Mouse (Mus musculus): Measurements from ENCODE around the gene Brpf3. TPM values are rescaled to one million over a fixed set of nuclear protein-coding genes. Genes with fewer than 3 reads are reported as not detected.
"Not testable (repeated sequence)": the region's sequence is repeated elsewhere in the genome, so short reads cannot be mapped to it uniquely, and the experiment has no call there.

Brpf3 gene
- polyA plus RNA-seq, 1 experiment from 2014 or later = 5.2 TPM

DNA sequence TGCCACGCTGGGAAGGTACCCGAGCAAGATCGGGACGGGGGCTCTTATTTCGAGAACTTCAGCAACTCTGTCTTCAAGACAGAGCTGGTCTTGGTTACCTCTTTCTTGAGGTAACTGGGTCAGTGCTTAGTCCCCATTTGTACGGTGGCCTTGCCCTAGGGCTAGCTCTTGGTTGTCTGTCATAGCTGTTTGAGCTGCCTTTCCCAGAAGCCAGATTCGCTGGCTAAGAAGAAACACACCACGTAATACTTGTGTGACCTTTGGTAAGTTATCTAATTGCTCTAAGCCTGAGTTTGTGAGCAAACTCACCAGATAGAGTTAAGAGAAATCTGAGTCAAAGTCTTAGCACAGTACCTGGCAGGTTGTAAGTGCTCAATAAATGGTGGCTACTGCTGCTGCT lies 7.8 kb downstream of the Brpf3 start:
- Histone ChIP-seq H3K4me2 (replicated peaks; ENCODE audit: low read depth) (no peak overlapping the region), H3K36me3 (ENCODE audit: control insufficient read depth, insufficient read depth, low read length) (peaks cover 12% of the 10 kb centered on the region), H3K9me3 (ENCODE audit: control insufficient read depth, low read length) (no peaks in the 10 kb centered on the region), H3K4me3 (ENCODE audit: low read depth, low read length) (no peak overlapping the region), H3K27ac (replicated peaks) (peak overlapping the region; percentile 24; the same call in 1 of the 2 replicates), H3K9ac (ENCODE audit: low read length) (no peak overlapping the region), H3K4me1 (replicated peaks; ENCODE audit: control insufficient read depth, insufficient read depth) (no peaks in the 10 kb centered on the region; the same call in 1 of the 2 replicates), H3K27me3 (ENCODE audit: control insufficient read depth, insufficient read depth, low read length) (no peaks in the 10 kb centered on the region)
- DNase-seq (ENCODE audit: low spot score) = peak; percentile 29
- TF ChIP-seq EP300 (optimal IDR thresholded peaks at IDR 0.05) = no peak
- TF ChIP-seq CTCF (IDR thresholded peaks at IDR 0.05; ENCODE audit: low read depth) = no peak
- 92% methylated on average over 8 of the region's 8 CpGs for WGBS
- peak; percentile 56 for ATAC-seq (ENCODE audit: low FRiP score, low TSS enrichment)

DNA sequence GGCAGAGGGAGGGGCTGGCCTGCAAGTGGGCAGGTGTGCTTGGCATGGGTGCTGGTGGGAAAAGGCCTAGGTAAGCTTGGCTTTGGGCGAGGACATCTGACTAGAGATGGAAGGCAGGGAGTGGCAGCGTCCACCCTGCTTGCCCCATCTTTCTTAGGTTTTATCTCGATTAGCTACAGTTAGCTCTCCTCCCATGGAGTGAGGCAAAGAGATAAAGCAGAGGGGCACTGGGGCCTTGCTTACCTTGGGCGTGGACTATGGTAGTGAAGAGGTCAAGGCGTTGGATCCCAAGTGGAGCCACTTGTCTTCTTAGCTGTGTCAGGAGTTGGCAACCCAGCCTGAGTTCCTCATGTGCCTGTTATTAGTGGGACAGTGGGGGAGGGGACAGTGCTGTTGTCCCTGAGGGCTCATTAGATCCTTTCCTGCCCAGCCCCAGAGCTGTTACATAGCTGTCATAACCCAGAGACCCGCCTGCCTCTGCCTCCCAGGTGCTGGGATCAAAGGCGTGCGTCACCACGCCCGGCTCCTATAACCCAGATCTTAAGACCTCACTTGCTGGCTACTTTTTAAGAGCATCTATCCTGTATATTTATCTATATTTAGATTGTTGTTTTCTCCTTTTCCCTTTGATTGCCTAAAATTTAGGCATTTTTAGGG lies 8.4 kb downstream of the Brpf3 start:
- WGBS = 88% methylated on average over 10 of the region's 10 CpGs
- H3K9ac ChIP-seq (ENCODE audit: low read length) = no peak overlapping the region
- 0 out of 2 replicates have a peak overlapping the region, but pooled peaks have one; percentile 4 for H3K27ac ChIP-seq (replicated peaks)
- peaks cover 12% of the 10 kb centered on the region for H3K36me3 ChIP-seq (ENCODE audit: control insufficient read depth, insufficient read depth, low read length)
- peak; percentile 22 for ATAC-seq (ENCODE audit: low FRiP score, low TSS enrichment)
- no peaks in the 10 kb centered on the region for H3K9me3 ChIP-seq (ENCODE audit: control insufficient read depth, low read length)
- H3K4me1 ChIP-seq (replicated peaks; ENCODE audit: control insufficient read depth, insufficient read depth) = no peaks in the 10 kb centered on the region; the same call in 1 of the 2 replicates
- no peak overlapping the region for H3K4me2 ChIP-seq (replicated peaks; ENCODE audit: low read depth)
- no peak overlapping the region for H3K4me3 ChIP-seq (ENCODE audit: low read depth, low read length)
- TF ChIP-seq CTCF (IDR thresholded peaks at IDR 0.05; ENCODE audit: low read depth) = no peak
- TF ChIP-seq EP300 (optimal IDR thresholded peaks at IDR 0.05) = no peak
- H3K27me3 ChIP-seq (ENCODE audit: control insufficient read depth, insufficient read depth, low read length) = no peaks in the 10 kb centered on the region
- DNase-seq (ENCODE audit: low spot score) = peak; percentile 41

DNA sequence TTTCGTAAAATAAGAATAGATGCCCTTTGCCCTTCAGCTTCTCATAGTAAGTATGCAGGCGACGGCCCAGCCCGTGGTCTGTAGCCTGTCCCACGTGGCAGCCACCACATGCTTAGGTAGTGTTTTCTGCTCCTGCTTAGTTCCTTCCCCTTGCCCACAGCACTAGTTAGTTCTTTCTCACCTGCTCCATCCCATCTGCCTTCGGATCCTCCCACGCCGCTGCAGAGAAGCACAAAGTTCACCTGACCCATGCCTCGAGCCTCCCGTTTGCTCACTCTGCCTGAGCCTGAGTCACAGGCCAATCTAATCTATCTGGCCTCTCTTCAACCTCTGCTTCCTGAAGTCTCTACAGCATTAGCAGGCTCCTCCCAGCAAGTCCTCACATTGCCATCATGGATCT lies 11.5 kb downstream of the Brpf3 start:
- peak; percentile 82 for ATAC-seq (ENCODE audit: low FRiP score, low TSS enrichment)
- H3K27me3 ChIP-seq (ENCODE audit: control insufficient read depth, insufficient read depth, low read length) = no peaks in the 10 kb centered on the region
- H3K9me3 ChIP-seq (ENCODE audit: control insufficient read depth, low read length) = no peaks in the 10 kb centered on the region
- peaks cover 6% of the 10 kb centered on the region; the same call in 1 of the 2 replicates for H3K36me3 ChIP-seq (ENCODE audit: control insufficient read depth, insufficient read depth, low read length)
- no peak for TF ChIP-seq EP300 (optimal IDR thresholded peaks at IDR 0.05)
- no peak for TF ChIP-seq CTCF (IDR thresholded peaks at IDR 0.05; ENCODE audit: low read depth)
- 83% methylated on average over 10 of the region's 10 CpGs for WGBS
- no peaks in the 10 kb centered on the region; the same call in 1 of the 2 replicates for H3K4me1 ChIP-seq (replicated peaks; ENCODE audit: control insufficient read depth, insufficient read depth)
- no peak overlapping the region for H3K27ac ChIP-seq (replicated peaks)
- no peak overlapping the region for H3K4me3 ChIP-seq (ENCODE audit: low read depth, low read length)
- no peak overlapping the region for H3K4me2 ChIP-seq (replicated peaks; ENCODE audit: low read depth)
- peak; percentile 74 for DNase-seq (ENCODE audit: low spot score)
- no peak overlapping the region for H3K9ac ChIP-seq (ENCODE audit: low read length)

DNA sequence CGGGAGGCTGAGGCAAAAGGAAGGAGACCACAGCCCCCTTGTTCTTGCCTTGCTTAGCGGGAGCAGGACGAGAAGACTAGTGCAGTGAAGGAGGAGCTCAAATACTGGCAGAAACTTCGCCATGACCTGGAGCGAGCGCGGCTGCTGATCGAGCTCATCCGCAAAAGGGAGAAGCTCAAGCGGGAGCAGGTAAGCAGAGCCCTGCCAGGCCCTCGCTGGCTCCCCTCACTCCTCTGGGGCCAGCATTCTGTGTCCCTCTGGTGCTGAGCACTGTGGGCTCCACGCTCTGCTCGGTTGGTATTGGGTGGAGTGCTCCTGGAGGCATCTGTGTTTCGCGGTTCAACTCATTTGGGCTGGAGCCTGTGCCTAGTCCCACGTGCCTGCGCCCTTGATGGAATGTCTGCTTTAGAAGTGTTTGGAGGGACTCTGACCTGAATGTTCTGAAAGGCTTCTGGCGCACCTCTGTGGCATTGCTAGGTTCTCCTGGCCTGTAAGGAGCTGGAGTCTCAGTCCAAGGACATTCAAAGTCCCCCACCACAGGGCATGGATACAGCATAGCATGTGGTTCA lies 13.7 kb downstream of the Brpf3 start:
- peaks cover 24% of the 10 kb centered on the region for H3K36me3 ChIP-seq (ENCODE audit: control insufficient read depth, insufficient read depth, low read length)
- no peak overlapping the region for H3K4me2 ChIP-seq (replicated peaks; ENCODE audit: low read depth)
- ATAC-seq (ENCODE audit: low FRiP score, low TSS enrichment) (no peak), DNase-seq (ENCODE audit: low spot score) (no peak)
- H3K27me3 ChIP-seq (ENCODE audit: control insufficient read depth, insufficient read depth, low read length) = no peaks in the 10 kb centered on the region
- H3K27ac ChIP-seq (replicated peaks) = no peak overlapping the region
- TF ChIP-seq EP300 (optimal IDR thresholded peaks at IDR 0.05) (no peak), CTCF (IDR thresholded peaks at IDR 0.05; ENCODE audit: low read depth) (no peak)
- WGBS = 85% methylated on average over 18 of the region's 18 CpGs
- no peak overlapping the region for H3K9ac ChIP-seq (ENCODE audit: low read length)
- H3K4me1 ChIP-seq (replicated peaks; ENCODE audit: control insufficient read depth, insufficient read depth) = no peaks in the 10 kb centered on the region
- no peaks in the 10 kb centered on the region for H3K9me3 ChIP-seq (ENCODE audit: control insufficient read depth, low read length)
- no peak overlapping the region for H3K4me3 ChIP-seq (ENCODE audit: low read depth, low read length)

DNA sequence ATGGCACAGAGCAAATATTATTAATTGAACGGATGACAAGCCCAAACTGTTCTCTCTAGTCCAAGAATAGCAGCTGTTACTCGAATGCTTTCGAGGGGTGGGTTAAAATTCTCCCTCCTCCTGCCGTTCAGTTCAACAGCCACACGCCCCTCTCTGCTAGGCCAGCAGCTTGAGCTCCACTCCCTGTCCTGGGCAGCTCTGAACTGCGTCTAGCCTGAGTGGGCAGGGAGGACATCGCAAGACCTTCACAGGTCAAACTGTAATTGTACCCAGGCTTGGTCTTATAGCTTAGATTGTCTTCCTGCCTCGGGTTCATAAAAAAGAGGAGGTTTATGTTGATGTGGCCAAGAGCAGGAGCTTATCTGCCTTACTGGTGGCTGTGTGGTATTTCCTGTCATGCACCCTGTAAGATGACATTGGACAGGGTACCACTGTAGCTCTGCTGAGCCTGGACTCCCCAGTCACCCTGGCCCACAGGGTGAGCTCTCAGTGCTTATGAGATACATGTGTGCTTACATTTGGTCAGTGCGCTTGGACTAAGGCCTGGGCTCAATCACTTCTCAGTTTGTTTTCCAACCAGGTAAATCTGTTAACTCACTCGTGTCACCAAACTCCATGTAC lies 14.6 kb downstream of the Brpf3 start:
- TF ChIP-seq CTCF (IDR thresholded peaks at IDR 0.05; ENCODE audit: low read depth) (no peak), EP300 (optimal IDR thresholded peaks at IDR 0.05) (no peak)
- H3K27ac ChIP-seq (replicated peaks) = peak overlapping the region; percentile 49; the same call in 1 of the 2 replicates
- H3K9ac ChIP-seq (ENCODE audit: low read length) = no peak overlapping the region
- H3K9me3 ChIP-seq (ENCODE audit: control insufficient read depth, low read length) = no peaks in the 10 kb centered on the region
- H3K27me3 ChIP-seq (ENCODE audit: control insufficient read depth, insufficient read depth, low read length) = no peaks in the 10 kb centered on the region
- no peak overlapping the region for H3K4me3 ChIP-seq (ENCODE audit: low read depth, low read length)
- ATAC-seq (ENCODE audit: low FRiP score, low TSS enrichment) (no peak), DNase-seq (ENCODE audit: low spot score) (no peak)
- no peaks in the 10 kb centered on the region for H3K4me1 ChIP-seq (replicated peaks; ENCODE audit: control insufficient read depth, insufficient read depth)
- 49% methylated on average over 10 of the region's 10 CpGs for WGBS
- peaks cover 21% of the 10 kb centered on the region for H3K36me3 ChIP-seq (ENCODE audit: control insufficient read depth, insufficient read depth, low read length)
- H3K4me2 ChIP-seq (replicated peaks; ENCODE audit: low read depth) = no peak overlapping the region

DNA sequence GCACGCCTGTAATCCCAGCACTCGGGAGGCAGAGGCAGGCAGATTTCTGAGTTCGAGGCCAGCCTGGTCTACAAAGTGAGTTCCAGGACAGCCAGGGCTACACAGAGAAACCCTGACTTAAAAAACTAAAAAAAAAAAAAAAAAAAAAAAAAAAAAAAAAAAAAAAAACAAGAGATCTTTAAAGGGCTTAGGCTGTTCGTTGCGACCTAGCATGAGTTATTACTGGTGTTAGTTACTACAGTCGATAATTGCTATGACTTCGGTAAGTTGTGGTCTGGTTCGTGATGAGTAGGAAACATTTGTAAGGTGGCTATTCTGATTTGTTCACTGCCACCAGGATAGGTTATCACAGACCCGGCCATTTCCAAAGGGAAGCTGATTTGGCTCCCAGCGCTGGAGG lies 15.4 kb downstream of the Brpf3 start:
- not testable (repeated sequence) for H3K4me1 ChIP-seq (replicated peaks; ENCODE audit: control insufficient read depth, insufficient read depth); H3K4me2 ChIP-seq (replicated peaks; ENCODE audit: low read depth); H3K27me3 ChIP-seq (ENCODE audit: control insufficient read depth, insufficient read depth, low read length); H3K4me3 ChIP-seq (ENCODE audit: low read depth, low read length); DNase-seq (ENCODE audit: low spot score); ATAC-seq (ENCODE audit: low FRiP score, low TSS enrichment); H3K9ac ChIP-seq (ENCODE audit: low read length); H3K27ac ChIP-seq (replicated peaks); H3K9me3 ChIP-seq (ENCODE audit: control insufficient read depth, low read length)
- 92% methylated on average over 9 of the region's 10 CpGs for WGBS
- H3K36me3 ChIP-seq (ENCODE audit: control insufficient read depth, insufficient read depth, low read length) = peaks cover 29% of the 10 kb centered on the region
